Mouse (Mus musculus) brain, embryonic 14.5 days (tissue): ENCODE data around the gene Atp6ap1.

Experiments used
- CTCF ChIP-seq: fragments of 200-500 bp; IDR thresholded peaks from 2 replicates; pipeline ENCODE4 v1.5.1; 2012; ENCODE audit warnings: inconsistent platforms, mild to moderate bottlenecking, moderate library complexity, borderline replicate concordance; ENCODE audit not compliant: insufficient read depth, insufficient read length; ENCODE audit errors: extremely low read depth
- POLR2A ChIP-seq: fragments of 200-500 bp; IDR thresholded peaks from 2 replicates; pipeline ENCODE4 v1.6.1; 2012; ENCODE audit warnings: mild to moderate bottlenecking, inconsistent platforms, borderline replicate concordance; ENCODE audit not compliant: poor library complexity, insufficient read depth, insufficient read length, severe bottlenecking; ENCODE audit errors: extremely low read depth

DNA sequence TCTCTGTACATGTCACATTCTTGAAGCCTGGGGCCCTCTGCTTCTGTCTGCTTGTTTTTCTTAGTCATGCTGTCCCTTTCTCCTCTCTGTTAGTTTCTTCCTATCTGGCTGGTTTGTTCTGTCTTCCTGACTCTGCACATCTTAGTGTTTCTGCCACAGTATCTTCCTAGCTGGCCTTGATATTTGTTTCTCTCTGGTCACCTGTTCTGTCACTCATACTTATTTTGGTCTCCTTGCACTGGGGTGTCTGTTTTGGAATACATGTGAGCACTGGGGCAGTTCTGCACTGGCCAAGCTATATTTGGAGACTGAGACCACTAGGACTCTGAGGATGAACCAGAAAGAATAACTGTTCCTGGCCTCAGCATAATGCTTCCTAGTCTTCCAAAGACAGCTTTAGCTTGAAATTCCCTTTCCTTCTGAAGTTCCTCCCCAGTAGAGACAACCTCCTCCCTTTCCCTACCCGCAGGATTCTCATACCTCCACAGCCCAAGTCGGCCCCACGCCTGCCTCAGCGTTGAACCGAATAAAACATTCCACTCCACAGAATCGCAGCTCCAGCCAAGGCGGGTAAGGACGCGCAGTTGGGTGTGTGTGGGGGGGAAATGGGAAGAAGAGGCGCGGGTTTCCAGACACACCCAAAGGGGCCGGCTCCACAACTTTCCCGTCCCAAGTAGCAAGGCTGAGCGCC lies 15.7 kb upstream of the Atp6ap1 start:
- TF ChIP-seq CTCF = no peak
- no peak for TF ChIP-seq POLR2A
